Mouse (Mus musculus): ENCODE data around the gene Kcnab1. TPM values are rescaled to one million over a fixed set of nuclear protein-coding genes. Genes with fewer than 3 reads are reported as not detected.

Gene Kcnab1
- total and polyA plus RNA-seq, 3 experiments: 0.38 to 0.81 (median 0.76) TPM

DNA sequence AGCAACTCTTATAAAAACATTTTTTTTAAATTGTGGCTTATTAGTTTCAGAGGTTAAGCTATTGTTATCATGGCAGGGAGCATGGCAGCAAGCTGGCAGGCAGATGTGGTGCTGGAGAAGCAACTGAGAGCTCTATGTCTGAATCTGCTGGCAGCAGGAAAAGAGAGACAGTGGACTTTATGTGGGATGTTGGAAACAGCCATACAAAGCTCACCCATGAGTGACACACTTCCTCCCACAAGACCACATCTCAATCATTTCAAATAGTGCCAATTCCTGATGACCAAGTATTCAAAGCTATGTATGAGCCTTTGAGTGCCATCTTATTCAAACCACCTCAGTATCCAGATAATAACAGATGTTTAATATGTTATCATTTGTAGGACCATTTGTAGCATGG lies 298.7 kb downstream of the Kcnab1 start:
- H3K36me3 ChIP-seq (replicated peaks in 1 of 2; ENCODE audit: control insufficient read depth in 1 of 2, insufficient read depth in 1 of 2, low read length in 1 of 2): no peaks in the 10 kb centered on the region
- in situ Hi-C loops (cut with MboI; ENCODE audit: low pct_ligation_motif_present, low pct_unique_long_range_greater_than_20kb, low sequenced_read_pairs): no loop called here
- H3K4me1 ChIP-seq (ENCODE audit: control insufficient read depth in 1 of 2, insufficient read depth in 2 of 2): peaks cover 0 to 6% of the 10 kb centered on the region in 2 experiments; a peak in 1 of 4 replicates
- no peak overlapping the region for H3K4me2 ChIP-seq (ENCODE audit: insufficient read depth, low read depth, poor library complexity, severe bottlenecking)
- DNase-seq (ENCODE audit: extremely low read depth): no peak
- H3K9ac ChIP-seq (ENCODE audit: insufficient read depth, low read depth): no peak overlapping the region
- H3K79me2 ChIP-seq (replicated peaks; ENCODE audit: control insufficient read depth, extremely low read depth, insufficient read depth, poor library complexity, severe bottlenecking): no peaks in the 10 kb centered on the region
- no peaks in the 10 kb centered on the region for H3K27me3 ChIP-seq (replicated peaks)
- TF ChIP-seq MAZ (IDR thresholded peaks at IDR 0.05; ENCODE audit: low read depth, low read length): no peak
- TF ChIP-seq ELF1 (IDR thresholded peaks at IDR 0.05; ENCODE audit: low read depth, low read length): no peak
- TF ChIP-seq ZKSCAN1 (IDR thresholded peaks at IDR 0.05; ENCODE audit: borderline replicate concordance, low read depth, low read length): no peak
- TF ChIP-seq MEF2A (IDR thresholded peaks at IDR 0.05; ENCODE audit: borderline replicate concordance, low read depth, low read length): no peak
- no peak for TF ChIP-seq POLR2A (IDR thresholded peaks at IDR 0.05; ENCODE audit: low read depth, low read length)
- TF ChIP-seq NRF1 (IDR thresholded peaks at IDR 0.05; ENCODE audit: low read depth, low read length): no peak
- no peak for TF ChIP-seq MYC (IDR thresholded peaks at IDR 0.05; ENCODE audit: low read depth, low read length)
- no peak for TF ChIP-seq MAFK (IDR thresholded peaks at IDR 0.05; ENCODE audit: insufficient replicate concordance, low read length)
- TF ChIP-seq ZNF384 (IDR thresholded peaks at IDR 0.05; ENCODE audit: low read depth, low read length): no peak
- TF ChIP-seq IRF4 (IDR thresholded peaks at IDR 0.05; ENCODE audit: low read depth, low read length): no peak
- no peak for TF ChIP-seq SMC3 (IDR thresholded peaks at IDR 0.05; ENCODE audit: low read depth, low read length)
- TF ChIP-seq PAX5 (IDR thresholded peaks at IDR 0.05; ENCODE audit: low read length): no peak
- TF ChIP-seq NELFE (IDR thresholded peaks at IDR 0.05; ENCODE audit: low read depth, low read length): no peak
- TF ChIP-seq RCOR1 (conservative IDR thresholded peaks at IDR 0.05; ENCODE audit: low read depth, low read length): no peak
- no peak for TF ChIP-seq E2F4 (IDR thresholded peaks at IDR 0.05; ENCODE audit: insufficient replicate concordance, low read depth, low read length)
- no peak for TF ChIP-seq BHLHE40 (IDR thresholded peaks at IDR 0.05; ENCODE audit: low read depth, low read length)
- TF ChIP-seq USF1 (IDR thresholded peaks at IDR 0.05; ENCODE audit: low read depth, low read length): no peak
- TF ChIP-seq MAX (IDR thresholded peaks at IDR 0.05; ENCODE audit: low read length): no peak
- H3K9me3 ChIP-seq (replicated peaks; ENCODE audit: low read length): no peaks in the 10 kb centered on the region
- dilution Hi-C loops (cut with MboI; ENCODE audit: extremely low pct_ligation_motif_present, extremely low pct_unique_long_range_greater_than_20kb, low sequenced_read_pairs): no loop called here
- no peak overlapping the region for H3K4me3 ChIP-seq (replicated peaks in 1 of 3; ENCODE audit: low read depth in 2 of 3, low read length in 2 of 3, poor library complexity in 1 of 3)
- H3K27ac ChIP-seq (ENCODE audit: insufficient read depth, low read depth): no peak overlapping the region

DNA sequence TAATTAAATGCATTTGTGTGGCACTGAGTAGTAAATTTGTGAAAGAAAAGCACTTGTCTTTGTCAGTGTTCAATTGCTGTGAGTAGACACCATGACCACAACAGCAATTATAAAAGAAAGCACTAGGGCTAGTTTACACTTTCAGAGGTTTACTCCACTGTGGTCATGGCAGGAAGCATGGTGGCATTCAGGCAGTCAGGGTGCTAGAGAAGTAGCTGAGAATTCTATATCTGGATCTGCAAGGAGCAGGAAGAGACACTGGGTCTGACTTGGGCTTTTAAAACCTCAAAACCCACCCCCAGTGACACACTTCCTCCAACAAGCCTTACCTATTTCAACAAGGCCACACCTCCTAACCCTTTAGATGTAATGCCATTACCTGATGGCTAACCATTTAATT lies 307.4 kb downstream of the Kcnab1 start:
- in situ Hi-C loops (cut with MboI; ENCODE audit: low pct_ligation_motif_present, low pct_unique_long_range_greater_than_20kb, low sequenced_read_pairs): no loop called here

More for the DNA sequence above, 307.4 kb downstream of the Kcnab1 start:
- TF ChIP-seq ZKSCAN1 (IDR thresholded peaks at IDR 0.05; ENCODE audit: borderline replicate concordance, low read depth, low read length): no peak
- no peak for TF ChIP-seq KAT2A (IDR thresholded peaks at IDR 0.05; ENCODE audit: insufficient replicate concordance, low read length)
- TF ChIP-seq IRF4 (IDR thresholded peaks at IDR 0.05; ENCODE audit: low read depth, low read length): no peak
- TF ChIP-seq CHD2 (IDR thresholded peaks at IDR 0.05; ENCODE audit: low read length): no peak
- TF ChIP-seq JUN (IDR thresholded peaks at IDR 0.05; ENCODE audit: insufficient read depth, low read depth, low read length): no peak
- TF ChIP-seq ELF1 (IDR thresholded peaks at IDR 0.05; ENCODE audit: low read depth, low read length): no peak
- TF ChIP-seq ZMIZ1 (IDR thresholded peaks at IDR 0.05; ENCODE audit: low read depth, low read length): no peak
- no peak overlapping the region for H3K4me3 ChIP-seq (replicated peaks in 1 of 3; ENCODE audit: low read depth in 2 of 3, low read length in 2 of 3, poor library complexity in 1 of 3)
- no peak overlapping the region for H3K9ac ChIP-seq (ENCODE audit: insufficient read depth, low read depth)
- H3K36me3 ChIP-seq (replicated peaks in 1 of 2; ENCODE audit: control insufficient read depth in 1 of 2, insufficient read depth in 1 of 2, low read length in 1 of 2): no peaks in the 10 kb centered on the region
- H3K79me2 ChIP-seq (replicated peaks; ENCODE audit: control insufficient read depth, extremely low read depth, insufficient read depth, poor library complexity, severe bottlenecking): no peaks in the 10 kb centered on the region
- H3K27me3 ChIP-seq (replicated peaks): no peaks in the 10 kb centered on the region
- DNase-seq (ENCODE audit: extremely low read depth): no peak
- no peak overlapping the region for H3K4me2 ChIP-seq (ENCODE audit: insufficient read depth, low read depth, poor library complexity, severe bottlenecking)
- no peak overlapping the region for H3K27ac ChIP-seq (ENCODE audit: insufficient read depth, low read depth)
- H3K4me1 ChIP-seq (ENCODE audit: control insufficient read depth in 1 of 2, insufficient read depth in 2 of 2): peaks cover 0 to 9% of the 10 kb centered on the region in 2 experiments; a peak in 2 of 4 replicates
- dilution Hi-C loops (cut with MboI; ENCODE audit: extremely low pct_ligation_motif_present, extremely low pct_unique_long_range_greater_than_20kb, low sequenced_read_pairs): no loop called here
- H3K9me3 ChIP-seq (replicated peaks; ENCODE audit: low read length): no peaks in the 10 kb centered on the region
